Mouse (Mus musculus): ENCODE measurements at regions not wholly inside any gene's neighbourhood (a gene's known extent, or its start where the extent isn't known, plus 50 kb on each side); places are given as distances from the start of the nearest gene placed in this dataset.

GRCm38 (mm10) chr6:99946917-99947316 lies 220.7 kb upstream of the Prok2 start:
- 70% methylated on average over 2 of the region's 2 CpGs for WGBS
- H3K4me1 ChIP-seq, result no peaks in the 10 kb centered on the region; the same call in 1 of the 2 replicates
- H3K4me3 ChIP-seq, result no peak overlapping the region
- DNase-seq (ENCODE audit: low spot score), result no peak
- no peak overlapping the region for H3K27ac ChIP-seq
- H3K27me3 ChIP-seq (ENCODE audit: insufficient read depth, poor library complexity, severe bottlenecking), result peaks cover 84% of the 10 kb centered on the region
- H3K9me3 ChIP-seq, result no peaks in the 10 kb centered on the region
- no peaks in the 10 kb centered on the region for H3K36me3 ChIP-seq

DNA sequence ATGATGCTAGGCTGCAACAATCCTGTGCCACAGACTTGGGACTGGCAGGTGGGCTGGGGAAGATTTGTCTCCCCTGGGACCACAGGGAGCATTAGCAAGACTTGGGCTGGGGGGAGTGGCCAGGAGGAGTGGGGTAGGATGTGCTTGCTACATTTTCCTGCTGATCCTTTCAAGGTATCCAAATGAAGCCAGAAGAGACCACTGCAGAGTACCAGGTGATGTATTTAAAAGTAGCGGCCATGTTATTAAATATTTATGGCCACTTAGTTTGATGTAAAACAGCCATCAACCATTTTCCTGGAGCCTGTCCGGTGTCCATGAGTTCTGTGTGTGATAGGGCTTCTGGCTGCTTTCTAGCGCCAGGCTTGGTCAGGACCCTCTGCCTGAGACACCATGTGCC lies 220.3 kb upstream of the Prok2 start:
- no peaks in the 10 kb centered on the region for H3K36me3 ChIP-seq

DNA sequence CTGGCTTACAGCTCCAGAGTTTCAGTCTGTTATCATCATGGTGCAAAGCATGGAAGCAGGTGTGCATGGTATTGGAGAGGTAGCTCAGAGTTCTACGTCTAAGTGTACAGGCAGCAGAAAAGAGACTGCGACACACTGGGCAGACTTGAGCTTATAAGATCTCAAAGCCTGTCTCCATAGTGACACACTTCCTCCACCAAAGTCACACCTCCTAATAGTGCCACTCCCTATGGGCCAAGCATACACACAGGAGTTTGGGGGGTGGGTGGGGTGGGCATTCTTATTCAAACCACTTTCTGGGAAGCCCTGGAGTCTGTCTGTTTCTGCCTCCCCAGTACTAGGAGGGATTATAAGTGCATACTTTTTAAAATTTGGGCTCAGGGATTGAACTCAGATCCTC lies 219.5 kb upstream of the Prok2 start:
- Histone ChIP-seq H3K27ac (no peak overlapping the region), H3K9me3 (no peaks in the 10 kb centered on the region), H3K4me3 (no peak overlapping the region), H3K36me3 (no peaks in the 10 kb centered on the region), H3K27me3 (ENCODE audit: insufficient read depth, poor library complexity, severe bottlenecking) (peaks cover 87% of the 10 kb centered on the region), H3K4me1 (no peaks in the 10 kb centered on the region; the same call in 1 of the 2 replicates)
- 79% methylated on average over 2 of the region's 2 CpGs for WGBS
- no peak for DNase-seq (ENCODE audit: low spot score)

More for the DNA sequence above, 220.3 kb upstream of the Prok2 start:
- WGBS, result 82% methylated on average over 3 of the region's 3 CpGs
- Histone ChIP-seq H3K27ac (no peak overlapping the region), H3K4me1 (no peaks in the 10 kb centered on the region; the same call in 1 of the 2 replicates), H3K4me3 (no peak overlapping the region), H3K9me3 (no peaks in the 10 kb centered on the region), H3K27me3 (ENCODE audit: insufficient read depth, poor library complexity, severe bottlenecking) (peaks cover 87% of the 10 kb centered on the region)
- no peak for DNase-seq (ENCODE audit: low spot score)

DNA sequence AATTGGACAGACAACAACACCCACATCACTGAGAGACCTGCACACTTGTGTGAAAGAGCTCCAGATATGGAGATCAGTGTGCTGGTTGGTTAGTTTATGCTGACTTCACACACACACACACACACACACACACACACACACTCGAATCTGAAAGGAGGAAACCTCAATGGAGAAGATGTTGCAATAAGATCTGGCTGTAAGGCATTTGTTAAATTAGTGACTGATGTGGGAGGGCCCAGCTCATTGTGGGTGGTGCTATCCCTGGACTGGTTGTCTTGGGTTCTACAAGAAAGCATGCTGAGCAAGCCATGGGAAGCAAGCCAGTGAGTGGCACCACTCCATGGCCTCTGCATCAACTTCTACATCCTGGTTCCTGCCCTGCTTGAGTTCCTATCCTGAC lies 216.8 kb upstream of the Prok2 start:
- WGBS, result 82% methylated on average over 1 of the region's 1 CpGs
- H3K9me3 ChIP-seq, result no peaks in the 10 kb centered on the region
- no peak overlapping the region for H3K27ac ChIP-seq
- H3K27me3 ChIP-seq (ENCODE audit: insufficient read depth, poor library complexity, severe bottlenecking), result peaks cover 92% of the 10 kb centered on the region
- DNase-seq (ENCODE audit: low spot score), result no peak
- no peak overlapping the region for H3K4me3 ChIP-seq
- H3K4me1 ChIP-seq, result peaks cover 4% of the 10 kb centered on the region
- no peaks in the 10 kb centered on the region for H3K36me3 ChIP-seq

DNA sequence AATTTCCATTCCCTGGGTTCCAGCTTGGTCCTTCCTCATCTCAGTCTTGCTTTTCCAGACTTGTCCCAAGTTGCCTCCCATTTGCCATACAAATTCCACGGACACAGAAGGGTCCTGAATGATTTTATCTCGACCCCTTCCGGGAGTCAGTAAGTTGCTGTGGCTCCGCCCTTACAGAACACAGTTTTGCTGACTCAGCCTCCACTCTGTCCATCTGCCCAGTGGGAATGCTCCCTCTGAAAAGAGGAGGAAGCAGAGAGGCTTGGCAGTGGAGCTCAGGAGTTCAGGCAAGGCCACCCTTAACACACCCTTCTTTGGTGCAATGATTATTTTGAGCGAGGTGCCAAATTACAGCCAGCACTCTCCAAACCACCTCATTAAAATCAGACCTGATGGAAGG lies 213.9 kb upstream of the Prok2 start:
- no peaks in the 10 kb centered on the region for H3K36me3 ChIP-seq
- DNase-seq (ENCODE audit: low spot score), result no peak
- peaks cover 66% of the 10 kb centered on the region for H3K27me3 ChIP-seq (ENCODE audit: insufficient read depth, poor library complexity, severe bottlenecking)
- no peak overlapping the region for H3K27ac ChIP-seq
- WGBS, result 50% methylated on average over 5 of the region's 5 CpGs
- H3K4me1 ChIP-seq, result peaks cover 4% of the 10 kb centered on the region
- H3K9me3 ChIP-seq, result no peaks in the 10 kb centered on the region
- H3K4me3 ChIP-seq, result no peak overlapping the region

- no peak overlapping the region for H3K27ac ChIP-seq
- peaks cover 64% of the 10 kb centered on the region for H3K27me3 ChIP-seq (ENCODE audit: insufficient read depth, poor library complexity, severe bottlenecking)
- no peak overlapping the region for H3K4me3 ChIP-seq
- peaks cover 6% of the 10 kb centered on the region for H3K4me1 ChIP-seq
- 60% methylated on average over 5 of the region's 5 CpGs for WGBS
- no peak for DNase-seq (ENCODE audit: low spot score)
- H3K9me3 ChIP-seq, result no peaks in the 10 kb centered on the region
- H3K36me3 ChIP-seq, result no peaks in the 10 kb centered on the region
Measured at GRCm38 (mm10) chr6:99939382-99939781, 213.2 kb upstream of the Prok2 start.

DNA sequence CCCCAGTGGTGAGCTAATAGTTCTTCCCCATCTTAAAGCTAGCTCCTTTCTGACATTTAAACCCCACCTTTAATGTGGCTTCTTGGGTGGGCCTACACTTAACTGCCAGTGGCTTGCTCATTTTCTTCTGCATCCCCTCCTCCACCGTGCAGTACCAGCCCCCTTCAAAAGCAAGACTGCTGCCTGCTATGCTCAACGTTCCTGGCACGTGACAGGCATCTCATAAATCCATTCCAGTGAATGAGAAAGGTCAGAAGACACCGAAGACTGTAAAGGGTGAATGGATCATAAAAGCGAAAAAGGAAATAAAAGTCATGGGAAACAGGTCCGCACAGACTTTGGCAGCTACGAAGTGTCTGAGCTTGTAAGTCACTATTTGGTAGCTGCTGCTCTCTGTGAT lies 212.8 kb upstream of the Prok2 start:
- no peak overlapping the region for H3K4me3 ChIP-seq
- H3K9me3 ChIP-seq, result no peaks in the 10 kb centered on the region
- H3K27ac ChIP-seq, result no peak overlapping the region
- H3K4me1 ChIP-seq, result peaks cover 10% of the 10 kb centered on the region
- no peak for DNase-seq (ENCODE audit: low spot score)
- WGBS, result 76% methylated on average over 7 of the region's 7 CpGs
- no peaks in the 10 kb centered on the region for H3K36me3 ChIP-seq
- H3K27me3 ChIP-seq (ENCODE audit: insufficient read depth, poor library complexity, severe bottlenecking), result peaks cover 65% of the 10 kb centered on the region

DNA sequence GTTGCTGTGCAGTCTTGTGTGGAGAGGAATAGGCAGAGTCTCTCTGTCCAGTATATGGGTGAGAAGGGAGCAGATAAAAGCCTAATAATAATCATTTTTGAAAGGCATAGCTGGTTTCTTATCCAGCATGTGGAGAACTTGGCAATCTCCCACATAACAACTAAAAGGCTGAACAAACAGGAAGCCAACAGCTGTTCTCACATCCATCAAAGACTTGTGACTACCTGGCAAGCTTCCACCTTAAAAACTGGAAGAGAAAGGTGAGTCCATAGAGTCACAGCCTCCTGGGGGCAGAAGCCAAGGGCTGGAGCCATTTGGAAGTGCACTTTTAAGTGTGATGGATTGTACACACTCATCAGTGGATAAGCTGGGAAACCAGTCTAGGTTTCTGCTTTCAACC lies 210.5 kb upstream of the Prok2 start:
- peaks cover 11% of the 10 kb centered on the region for H3K4me1 ChIP-seq
- H3K36me3 ChIP-seq, result no peaks in the 10 kb centered on the region
- H3K9me3 ChIP-seq, result no peaks in the 10 kb centered on the region
- no peak overlapping the region for H3K4me3 ChIP-seq
- H3K27me3 ChIP-seq (ENCODE audit: insufficient read depth, poor library complexity, severe bottlenecking), result peaks cover 48% of the 10 kb centered on the region
- H3K27ac ChIP-seq, result no peak overlapping the region
- no peak for DNase-seq (ENCODE audit: low spot score)

- 83% methylated on average over 4 of the region's 4 CpGs for WGBS
- Histone ChIP-seq H3K9me3 (no peaks in the 10 kb centered on the region), H3K27me3 (ENCODE audit: insufficient read depth, poor library complexity, severe bottlenecking) (peaks cover 36% of the 10 kb centered on the region), H3K4me1 (peaks cover 11% of the 10 kb centered on the region), H3K4me3 (no peak overlapping the region), H3K36me3 (no peaks in the 10 kb centered on the region), H3K27ac (no peak overlapping the region)
- DNase-seq (ENCODE audit: low spot score), result no peak
Measured at GRCm38 (mm10) chr6:99935373-99935772, 209.2 kb upstream of the Prok2 start.

DNA sequence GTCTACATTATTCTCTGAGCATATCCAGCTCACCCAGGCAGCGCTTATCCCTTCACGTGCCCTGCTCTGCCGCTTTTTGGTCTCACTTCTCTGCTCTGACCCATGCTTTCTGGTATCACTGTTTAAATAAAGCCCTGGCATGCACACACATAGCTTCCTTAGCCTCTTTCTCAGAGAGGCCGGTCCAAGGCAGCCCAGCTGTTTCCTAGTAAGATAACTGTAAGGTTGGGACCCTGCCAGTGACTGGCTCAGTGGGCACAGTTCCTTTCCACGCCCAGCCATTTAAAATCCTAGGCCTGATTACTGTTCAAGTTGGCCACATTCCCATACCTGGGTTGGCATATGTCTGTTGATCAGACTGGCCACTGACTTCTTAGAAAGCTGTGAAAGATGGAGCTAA lies 208.2 kb upstream of the Prok2 start:
- H3K36me3 ChIP-seq, result no peaks in the 10 kb centered on the region
- no peak overlapping the region for H3K27ac ChIP-seq
- no peaks in the 10 kb centered on the region for H3K9me3 ChIP-seq
- H3K4me1 ChIP-seq, result peaks cover 11% of the 10 kb centered on the region
- H3K4me3 ChIP-seq, result no peak overlapping the region
- DNase-seq (ENCODE audit: low spot score), result no peak
- peaks cover 28% of the 10 kb centered on the region for H3K27me3 ChIP-seq (ENCODE audit: insufficient read depth, poor library complexity, severe bottlenecking)
- WGBS, result 62% methylated on average over 5 of the region's 5 CpGs

DNA sequence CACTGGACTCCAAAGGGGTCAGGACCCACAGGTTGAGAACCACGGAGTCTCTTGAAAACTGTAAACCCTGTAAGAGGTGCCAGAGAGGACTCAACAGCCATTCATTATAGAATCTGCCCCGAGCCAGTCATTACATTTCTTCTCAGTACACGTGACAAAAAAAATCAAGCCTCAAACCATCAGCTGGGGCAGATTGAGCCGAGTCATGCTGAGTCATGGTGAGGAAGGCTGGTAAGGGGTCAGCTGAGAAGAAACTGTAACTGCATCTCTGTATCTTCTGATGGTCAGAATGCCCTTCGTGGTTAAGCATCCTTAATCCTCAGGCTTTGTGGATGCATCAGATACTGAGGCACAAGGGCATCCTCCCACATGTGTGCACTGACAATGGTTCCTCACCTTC lies 207.2 kb upstream of the Prok2 start:
- 71% methylated on average over 5 of the region's 5 CpGs for WGBS
- peaks cover 22% of the 10 kb centered on the region for H3K27me3 ChIP-seq (ENCODE audit: insufficient read depth, poor library complexity, severe bottlenecking)

DNA sequence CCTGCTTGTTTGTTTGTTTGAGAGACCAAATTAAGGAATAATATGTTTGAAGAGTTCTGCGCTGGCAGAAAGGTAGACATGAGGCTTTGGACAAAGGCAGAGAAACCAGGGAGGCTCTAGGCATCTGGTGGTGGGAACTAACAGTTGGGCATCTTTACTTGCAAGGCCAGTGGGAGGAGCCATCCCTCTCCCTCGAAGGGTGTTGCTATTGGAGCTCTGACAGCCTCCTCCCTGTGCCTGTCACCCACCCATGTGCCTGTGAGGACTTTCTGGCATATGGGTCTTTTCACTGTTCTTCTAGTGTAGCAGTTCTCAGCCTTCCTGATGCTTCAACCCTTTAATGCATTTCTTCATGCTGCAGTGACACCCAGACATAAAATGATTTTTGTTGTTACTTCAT lies 206.7 kb upstream of the Prok2 start:
- Histone ChIP-seq H3K4me3 (no peak overlapping the region), H3K9me3 (no peaks in the 10 kb centered on the region), H3K27ac (no peak overlapping the region), H3K27me3 (ENCODE audit: insufficient read depth, poor library complexity, severe bottlenecking) (peaks cover 18% of the 10 kb centered on the region), H3K4me1 (peaks cover 20% of the 10 kb centered on the region), H3K36me3 (no peaks in the 10 kb centered on the region)
- WGBS, result 37% methylated on average over 2 of the region's 2 CpGs
- DNase-seq (ENCODE audit: low spot score), result no peak

More for the DNA sequence above, 207.2 kb upstream of the Prok2 start:
- Histone ChIP-seq H3K27ac (no peak overlapping the region), H3K9me3 (no peaks in the 10 kb centered on the region), H3K4me3 (no peak overlapping the region), H3K4me1 (peaks cover 15% of the 10 kb centered on the region), H3K36me3 (no peaks in the 10 kb centered on the region)
- DNase-seq (ENCODE audit: low spot score), result no peak

- no peak overlapping the region for H3K4me3 ChIP-seq
- H3K4me1 ChIP-seq, result peaks cover 24% of the 10 kb centered on the region
- DNase-seq (ENCODE audit: low spot score), result no peak
- 58% methylated on average over 6 of the region's 6 CpGs for WGBS
- no peaks in the 10 kb centered on the region for H3K36me3 ChIP-seq
- no peak overlapping the region for H3K27ac ChIP-seq
- H3K9me3 ChIP-seq, result no peaks in the 10 kb centered on the region
- H3K27me3 ChIP-seq (ENCODE audit: insufficient read depth, poor library complexity, severe bottlenecking), result peaks cover 20% of the 10 kb centered on the region
Measured at GRCm38 (mm10) chr6:99932405-99932804, 206.2 kb upstream of the Prok2 start.

DNA sequence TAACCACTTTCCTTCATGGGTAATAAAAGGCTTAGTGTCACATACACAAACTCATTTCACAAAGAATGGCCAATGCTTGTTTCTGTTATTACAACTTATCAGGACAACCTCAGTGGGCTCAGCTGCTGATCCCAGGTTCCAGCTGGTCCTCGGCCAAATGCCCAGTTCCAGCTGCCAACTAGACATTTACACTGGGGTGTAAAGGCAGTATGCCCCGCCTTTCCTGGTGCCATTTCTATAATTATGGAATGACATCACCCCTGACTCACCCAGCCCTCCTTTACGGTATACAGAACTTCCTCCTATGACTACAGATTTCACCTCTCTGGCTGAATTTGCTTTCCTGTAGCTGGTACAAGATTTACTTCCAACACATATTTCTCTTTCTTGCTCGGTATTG lies 205.4 kb upstream of the Prok2 start:
- Histone ChIP-seq H3K4me3 (no peak overlapping the region), H3K27ac (no peak overlapping the region), H3K4me1 (peaks cover 24% of the 10 kb centered on the region), H3K9me3 (no peaks in the 10 kb centered on the region), H3K27me3 (ENCODE audit: insufficient read depth, poor library complexity, severe bottlenecking) (peaks cover 26% of the 10 kb centered on the region), H3K36me3 (no peaks in the 10 kb centered on the region)
- no peak for DNase-seq (ENCODE audit: low spot score)
- WGBS, result 62% methylated on average over 4 of the region's 4 CpGs

All from heart, embryonic 10.5 days (tissue).